Mouse (Mus musculus) monocyte, adult 5-6 weeks (primary cell): ENCODE data around the gene Cln3. TPM values are rescaled to one million over a fixed set of nuclear protein-coding genes. Genes with fewer than 3 reads are reported as not detected.

Experiments
- ATAC-seq: fragments of 153-309, 156-312 bp; replicated peaks from 2 replicates; pipeline ENCODE4 v1.8.0; 2017; ENCODE audit warnings: mild to moderate bottlenecking; ENCODE audit not compliant: low TSS enrichment, insufficient number of reproducible peaks, severe bottlenecking, poor library complexity, low FRiP score
- total RNA-seq: library from RNA; stranded (forward); fragments of 200-1000, 200-491, 200-594 nt; gene quantifications from 3 replicates; pipeline ENCODE4 v1.2.3, GENCODE M21; 2017

Cln3 gene
- total RNA-seq, 1 experiment from 2014 or later = 74.9 TPM

DNA sequence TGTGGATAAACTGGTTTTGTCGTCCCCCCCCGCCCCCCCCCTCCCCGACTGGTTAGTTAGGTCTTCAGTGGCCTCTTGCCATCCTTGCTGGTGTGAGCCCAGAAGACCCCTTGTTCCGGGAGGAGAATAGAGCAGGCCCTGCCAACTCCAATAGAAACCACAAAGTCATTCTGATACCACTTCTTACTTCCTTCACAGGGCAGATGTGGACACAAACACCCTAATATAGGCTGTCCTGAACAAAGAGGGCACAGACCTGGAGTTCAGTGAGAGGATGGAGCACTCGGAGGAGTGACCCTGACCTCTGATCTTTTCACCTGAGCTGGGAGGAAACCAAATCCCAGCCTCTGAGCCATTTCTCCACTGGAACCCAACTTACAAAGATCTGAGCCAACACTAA lies 16.3 kb upstream of the Cln3 start:
- ATAC-seq = 0 out of 2 replicates have a peak, but pooled peaks have one; percentile 29

DNA sequence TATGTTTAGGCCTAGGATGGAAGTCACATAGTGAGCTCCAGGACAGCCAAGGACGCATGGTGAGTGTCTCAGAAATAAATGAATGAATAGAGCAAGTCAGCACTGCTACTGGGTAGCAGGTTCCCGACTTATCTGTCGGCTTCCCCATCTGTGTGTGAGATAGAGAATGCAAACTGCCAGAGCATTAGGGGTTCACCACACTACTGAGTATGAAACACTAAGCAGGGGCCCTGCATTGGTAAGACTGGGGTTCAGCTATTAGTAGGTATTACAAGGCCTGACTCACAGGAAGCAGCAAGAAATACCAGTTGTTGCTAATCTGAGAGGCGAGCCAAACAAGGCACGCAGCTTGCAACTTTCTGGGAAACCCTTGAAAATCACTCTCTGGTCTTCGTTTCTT lies 13.3 kb upstream of the Cln3 start:
- ATAC-seq = no peak

DNA sequence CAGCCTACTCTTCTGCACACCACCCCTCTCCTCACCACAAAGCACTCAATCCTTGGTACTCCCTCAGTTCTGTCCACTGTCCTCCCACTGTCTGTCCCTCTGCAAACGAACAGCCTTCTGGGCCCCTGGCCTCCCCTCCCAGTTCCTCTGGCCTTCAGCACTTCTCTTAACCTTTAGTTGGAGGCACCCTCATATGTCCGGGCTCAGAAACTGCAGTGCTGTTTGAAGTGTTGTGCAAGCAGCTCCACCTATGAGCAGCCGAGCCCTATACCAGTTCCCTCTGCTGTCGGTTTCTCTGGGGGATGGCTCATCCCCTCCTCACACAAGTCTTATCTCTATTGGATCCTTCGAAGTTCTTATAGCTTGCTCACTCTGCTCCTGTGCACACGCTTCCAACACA lies 10.8 kb upstream of the Cln3 start:
- peak; percentile 69 for ATAC-seq

DNA sequence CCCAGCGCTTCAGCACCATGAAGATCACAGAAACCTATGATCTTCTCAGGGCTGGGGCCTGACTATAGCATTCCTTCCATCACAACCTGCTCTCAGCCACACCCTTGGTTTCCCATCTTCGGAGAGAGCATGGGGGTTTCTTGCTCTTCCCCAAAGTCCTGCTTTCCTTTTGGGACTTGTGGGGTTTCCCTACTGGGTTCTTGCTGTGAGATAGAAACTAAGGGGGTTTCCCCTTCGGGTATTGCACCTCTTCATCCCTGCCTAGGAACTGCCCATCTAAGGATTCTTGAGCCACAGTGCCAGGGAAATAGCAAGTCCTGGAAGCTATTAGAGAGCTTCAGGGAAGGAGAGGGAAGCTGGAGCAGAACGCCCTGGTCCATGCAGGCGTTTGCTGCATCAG lies 10.3 kb upstream of the Cln3 start:
- no peak for ATAC-seq

DNA sequence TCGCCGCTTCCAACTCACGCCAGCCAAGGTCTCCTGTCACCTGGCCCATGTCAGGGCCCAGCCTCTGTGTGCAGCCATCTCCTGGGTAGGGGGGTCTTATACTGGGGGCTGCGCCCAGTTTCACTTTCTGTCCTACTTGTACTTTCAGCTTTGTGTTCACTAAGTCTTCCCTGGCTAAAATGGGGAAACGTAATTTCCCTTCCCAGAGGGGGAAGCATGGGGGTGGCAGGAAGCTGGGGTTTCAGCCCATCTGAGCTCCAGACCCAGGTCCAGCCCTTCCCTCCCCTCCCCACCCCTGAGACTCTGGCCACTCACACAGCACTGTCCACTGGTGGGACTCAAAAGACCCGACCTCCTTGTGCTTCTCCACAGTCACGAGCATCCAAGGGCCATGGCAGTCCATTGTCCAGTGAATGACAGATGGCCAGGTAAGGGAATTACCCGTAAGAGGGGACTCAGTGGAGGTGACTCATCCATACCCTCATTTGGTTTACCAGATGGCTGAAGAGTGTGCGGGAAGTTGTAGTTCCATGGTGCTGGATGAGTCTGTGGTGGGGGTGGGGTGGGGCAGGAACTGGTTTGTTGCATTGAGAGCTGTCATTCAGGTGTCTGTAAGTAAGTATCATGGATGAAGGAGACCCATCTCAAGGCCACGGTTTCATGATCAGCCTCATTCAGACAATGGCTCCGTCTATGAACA lies 9.4 kb upstream of the Cln3 start, which contains the start of gene Il27:
Il27 (minus strand) TSS at position 80 of the 700 bp plus-strand sequence.
- ATAC-seq = no peak

DNA sequence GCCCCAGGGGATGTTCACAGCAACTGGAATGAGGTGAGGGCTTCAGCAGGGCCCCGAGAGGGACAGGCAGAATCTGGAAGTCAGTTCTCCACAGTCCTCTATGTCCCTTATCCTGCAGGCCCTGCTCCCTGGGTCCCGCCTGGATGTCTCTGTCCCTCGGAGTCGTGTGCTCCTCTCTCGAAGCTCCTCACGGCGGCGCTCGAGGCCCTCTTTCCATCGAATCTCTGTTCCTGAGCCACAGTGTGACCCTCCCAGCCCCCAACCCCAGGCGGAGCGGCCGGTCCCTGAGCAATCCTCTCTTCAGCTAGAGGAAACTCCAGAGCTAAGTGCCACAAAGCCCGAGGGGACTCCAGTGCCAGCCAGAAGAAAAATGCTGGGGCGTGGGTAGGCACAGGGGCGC lies 2.2 kb upstream of the Cln3 start:
- no peak for ATAC-seq

DNA sequence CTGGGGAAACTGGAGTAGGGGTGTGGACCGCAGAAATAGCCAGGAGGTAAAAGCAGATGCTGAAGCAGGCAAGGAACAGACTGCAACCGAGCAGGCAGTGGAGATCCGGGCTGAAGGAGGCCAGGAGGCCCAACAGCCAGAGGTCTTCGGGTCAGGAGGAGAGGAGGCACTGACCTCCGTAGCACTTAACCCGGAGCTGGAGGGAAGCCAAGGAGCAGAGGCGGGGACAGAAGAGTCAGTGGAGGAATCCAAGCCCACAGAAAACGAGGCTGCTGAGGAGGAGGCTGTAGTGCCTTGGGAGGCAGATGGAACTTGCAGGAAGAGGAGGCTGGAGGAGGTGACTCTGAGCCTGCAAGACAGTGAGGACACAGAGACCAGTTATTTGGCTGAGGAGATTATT lies 1.2 kb upstream of the Cln3 start:
- no peak for ATAC-seq

DNA sequence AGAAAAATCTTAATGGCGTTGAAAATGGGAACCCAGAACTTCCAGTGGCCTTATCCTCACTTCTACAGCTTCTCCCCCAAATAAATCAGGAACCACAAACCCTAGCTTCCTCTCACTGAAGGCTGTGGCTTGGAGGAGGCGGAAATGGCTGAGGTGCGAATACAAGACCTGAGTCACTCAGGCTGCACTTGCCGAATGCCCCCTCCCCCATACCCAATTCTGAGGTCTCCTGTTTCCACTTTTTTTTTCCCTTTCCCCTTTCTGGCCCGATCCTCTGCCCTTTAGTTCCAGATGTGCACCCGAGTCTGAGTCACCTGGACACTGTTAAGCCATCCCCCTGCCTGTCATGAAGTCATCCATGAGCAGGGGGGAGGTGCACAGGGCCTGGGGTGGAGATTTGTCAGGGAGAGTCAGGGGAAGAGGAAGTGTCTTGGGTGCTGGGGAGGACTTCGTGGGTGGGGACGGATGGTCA lies 1.1 kb downstream of the Cln3 start, which contains the start of gene Apobr:
Apobr (plus strand) TSS at position 437 of the 472 bp plus-strand sequence.
- ATAC-seq = peak; percentile 75

DNA sequence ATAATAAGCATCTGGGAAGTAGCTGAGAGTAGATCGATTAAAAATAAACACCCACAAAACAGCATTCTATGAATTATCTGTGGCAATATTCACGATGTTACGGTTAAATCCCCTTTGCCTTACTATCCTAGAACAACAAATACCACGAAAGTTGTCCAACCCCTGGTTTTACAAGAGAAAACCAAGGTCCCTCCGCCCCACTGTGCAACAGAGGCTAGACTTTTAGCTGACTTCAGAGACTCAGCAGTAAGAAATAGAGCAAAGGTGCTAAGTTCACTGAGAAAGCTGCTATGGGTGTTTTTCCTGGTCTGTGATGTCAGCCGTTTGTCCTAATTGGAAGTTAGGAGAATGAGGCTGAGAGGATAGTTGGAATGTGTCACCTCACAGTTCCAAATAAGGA lies 1.9 kb downstream of the Cln3 start:
- ATAC-seq = no peak

DNA sequence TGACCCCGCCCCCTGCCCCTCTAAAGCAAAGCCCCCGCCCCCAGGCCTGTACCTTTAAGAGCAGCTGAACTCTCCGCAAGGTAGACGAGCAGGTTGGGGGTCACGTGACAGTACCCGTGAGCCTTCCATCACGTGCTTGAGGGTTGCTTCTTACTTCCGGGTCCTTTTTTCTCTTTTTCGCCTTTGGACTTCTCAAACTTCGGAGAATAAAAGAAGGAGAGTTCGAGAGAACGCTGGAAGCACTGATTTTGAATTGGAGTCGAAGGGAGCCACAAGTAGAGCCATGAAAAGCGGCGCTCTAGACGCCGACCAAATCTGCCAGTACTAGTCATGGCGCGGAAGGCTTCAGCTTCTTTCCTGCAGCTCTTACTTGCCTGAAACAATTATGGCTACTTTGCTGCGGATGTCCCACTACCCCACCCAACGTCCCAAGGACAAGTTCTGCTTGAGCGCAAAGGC lies 2.3 kb downstream of the Cln3 start:
- peak; percentile 54 for ATAC-seq

DNA sequence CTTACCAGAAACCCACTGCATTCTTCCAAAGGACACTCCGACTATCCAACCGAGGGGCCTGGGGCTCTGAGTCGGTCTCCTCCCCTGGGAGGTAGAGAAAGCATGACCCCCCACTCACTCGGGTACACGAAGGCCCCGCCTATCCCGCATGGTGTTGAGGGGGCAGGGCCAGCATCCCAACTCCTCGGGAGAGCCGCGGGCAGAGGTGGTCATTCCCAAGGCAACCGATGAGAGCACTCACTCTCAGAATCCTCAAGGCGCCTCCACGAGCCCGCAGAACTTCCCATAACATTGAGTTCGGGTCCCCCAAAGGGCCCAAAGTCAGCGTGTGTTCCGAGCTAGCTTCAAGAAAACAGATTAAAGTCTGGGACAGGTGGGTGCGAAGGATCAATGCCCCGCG lies 2.9 kb downstream of the Cln3 start:
- no peak for ATAC-seq

DNA sequence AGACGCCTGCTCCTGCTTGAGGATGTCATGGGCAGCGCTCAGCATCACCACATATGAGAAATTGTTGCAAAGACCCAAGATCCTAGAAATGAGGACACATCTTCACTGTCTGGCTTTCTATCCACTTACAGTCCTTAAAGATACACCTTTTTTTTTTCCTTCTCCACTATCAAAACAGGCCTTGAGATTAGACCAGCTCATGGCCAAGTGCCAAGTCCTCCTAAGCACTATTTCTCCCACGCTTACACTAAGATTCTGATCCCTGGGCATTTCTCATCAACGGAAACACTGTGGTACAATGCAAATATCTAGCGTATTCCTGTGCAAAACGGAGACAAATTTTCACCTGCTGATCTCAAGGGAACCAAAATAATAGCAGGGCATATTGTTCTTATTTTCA lies 4.0 kb downstream of the Cln3 start:
- ATAC-seq = no peak

DNA sequence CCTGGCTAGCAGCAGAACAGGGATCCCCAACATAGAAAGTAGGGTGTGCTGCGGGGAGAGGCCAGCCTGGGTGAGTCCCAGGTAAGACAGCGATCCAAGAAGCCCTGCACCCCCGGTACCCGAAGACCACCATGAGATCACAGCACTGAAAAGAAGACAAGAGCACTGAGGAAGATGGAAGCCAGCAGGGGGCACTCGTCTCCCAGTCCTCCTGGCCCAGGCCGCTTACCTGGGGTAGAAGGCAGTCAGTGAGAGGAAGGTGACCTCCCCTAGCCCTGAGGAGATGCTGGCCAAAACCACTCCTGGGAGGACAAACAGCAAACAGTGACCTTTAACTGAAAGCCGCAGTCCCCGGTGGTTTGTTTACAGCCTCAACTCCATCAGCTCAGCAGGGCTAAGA lies 6.4 kb downstream of the Cln3 start:
- ATAC-seq = no peak

DNA sequence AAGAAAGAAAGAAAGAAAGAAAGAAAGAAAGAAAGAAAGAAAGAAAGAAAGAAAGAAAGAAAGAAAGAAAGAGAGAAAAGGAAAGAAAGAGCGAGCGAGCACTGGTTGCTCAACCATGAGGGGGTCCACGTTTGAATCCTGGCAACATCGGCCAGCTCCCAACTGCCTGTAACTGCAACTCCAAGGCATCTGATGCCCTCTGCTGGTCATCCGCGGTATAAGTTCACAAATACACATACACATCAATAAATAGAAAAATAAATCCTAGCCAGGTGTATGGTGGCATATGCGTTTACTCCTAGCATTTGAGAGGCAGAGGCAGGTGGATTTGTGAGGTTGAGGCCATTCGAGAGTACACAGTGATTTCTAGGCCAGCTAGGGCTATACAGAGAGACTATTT lies 8.7 kb downstream of the Cln3 start:
- ATAC-seq = 0 out of 2 replicates have a peak, but pooled peaks have one; percentile 28

DNA sequence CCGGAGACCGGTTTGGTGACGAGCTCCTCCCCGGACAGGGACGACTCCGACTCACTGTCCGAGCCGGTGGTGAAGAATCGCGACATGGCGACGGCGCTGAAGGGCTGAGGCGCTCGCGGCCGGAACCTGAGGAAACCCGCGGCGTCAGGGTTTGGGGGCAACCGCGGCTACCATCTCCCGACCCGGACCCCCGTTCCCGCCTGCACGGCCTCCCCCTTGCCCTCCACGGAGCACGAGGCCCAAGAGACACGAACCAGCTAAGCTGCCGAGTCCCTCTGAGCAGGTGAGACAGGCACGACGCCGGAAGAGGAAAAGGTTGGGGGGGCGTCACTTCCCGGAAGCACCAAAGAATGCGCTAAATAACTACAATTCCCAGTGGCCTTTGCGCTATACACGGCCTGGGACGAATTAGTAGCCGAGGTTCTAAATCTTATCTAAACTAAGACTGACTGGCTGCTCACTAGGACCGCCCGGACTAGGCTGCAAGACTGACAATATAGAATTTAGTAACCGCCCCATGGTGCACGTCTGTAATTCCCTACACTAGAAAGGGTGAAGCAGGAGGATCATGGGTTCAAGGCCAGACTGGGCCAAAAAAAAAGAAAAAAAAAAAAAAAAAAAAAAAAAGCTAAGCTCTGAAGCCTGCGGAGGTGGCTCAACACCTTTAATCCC lies 19.4 kb downstream of the Cln3 start, which contains the start of gene Eif3c:
Eif3c (minus strand) TSS at position 318 of the 672 bp plus-strand sequence.
- peak; percentile 95 for ATAC-seq

DNA sequence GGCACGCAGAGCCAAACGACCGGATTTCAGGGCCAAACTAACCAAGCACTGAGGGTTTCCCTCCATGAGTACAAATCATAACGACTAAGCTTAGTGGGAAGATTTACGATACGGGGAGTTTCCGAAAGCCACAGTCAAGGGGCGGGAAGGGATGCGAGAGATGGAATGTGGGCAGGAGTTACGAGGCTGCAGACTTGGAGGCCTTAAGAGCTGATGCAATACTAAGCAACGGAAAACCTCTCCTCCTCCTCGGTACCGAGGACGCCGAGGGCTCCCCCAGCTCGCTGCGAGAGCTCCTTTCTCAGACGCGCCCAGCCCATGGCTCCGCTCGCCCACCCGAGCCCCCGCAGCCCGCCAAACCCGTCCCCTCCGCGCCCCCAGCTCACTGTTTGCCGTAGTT lies 19.9 kb downstream of the Cln3 start:
- peak; percentile 29; the same call in 1 of the 2 replicates for ATAC-seq

DNA sequence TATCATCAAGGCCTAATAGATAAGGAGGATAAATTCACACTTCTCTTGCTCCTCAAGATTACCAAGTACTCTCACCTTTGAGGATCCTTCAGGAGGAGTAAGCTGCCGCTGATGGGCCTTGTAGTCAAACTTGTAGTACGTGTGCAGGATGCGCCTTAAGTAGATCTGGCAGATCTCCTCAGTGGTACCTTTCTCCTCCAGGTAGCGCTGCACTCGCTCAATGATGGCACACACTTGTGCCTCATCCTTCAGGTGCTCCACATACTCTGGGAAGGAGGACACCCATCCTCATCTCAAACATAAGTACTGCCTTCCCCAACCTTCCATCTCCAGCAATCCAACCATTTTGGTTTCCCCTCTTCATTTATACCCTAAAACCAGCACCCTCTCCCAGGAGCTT lies 29.0 kb downstream of the Cln3 start:
- no peak for ATAC-seq

DNA sequence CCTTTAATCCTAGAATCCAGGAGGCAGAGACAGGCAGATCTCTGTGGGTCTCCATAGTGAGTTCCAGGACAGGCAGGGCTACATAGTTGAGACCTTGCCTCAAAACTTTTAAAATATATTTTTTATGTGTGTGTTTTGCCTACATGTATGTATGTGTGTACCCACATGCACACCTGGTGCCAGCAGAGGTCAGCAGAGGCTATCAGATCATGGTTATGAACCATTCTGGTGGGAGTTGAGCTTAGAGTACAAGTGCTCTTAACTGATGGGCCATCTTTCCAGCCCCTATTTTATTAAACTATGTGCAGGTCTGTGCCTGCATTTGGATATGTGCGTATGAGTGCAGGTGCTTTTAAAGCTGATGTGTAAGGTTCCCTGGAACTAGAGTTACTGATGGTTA lies 30.8 kb downstream of the Cln3 start:
- ATAC-seq = 0 out of 2 replicates have a peak, but pooled peaks have one; percentile 63

DNA sequence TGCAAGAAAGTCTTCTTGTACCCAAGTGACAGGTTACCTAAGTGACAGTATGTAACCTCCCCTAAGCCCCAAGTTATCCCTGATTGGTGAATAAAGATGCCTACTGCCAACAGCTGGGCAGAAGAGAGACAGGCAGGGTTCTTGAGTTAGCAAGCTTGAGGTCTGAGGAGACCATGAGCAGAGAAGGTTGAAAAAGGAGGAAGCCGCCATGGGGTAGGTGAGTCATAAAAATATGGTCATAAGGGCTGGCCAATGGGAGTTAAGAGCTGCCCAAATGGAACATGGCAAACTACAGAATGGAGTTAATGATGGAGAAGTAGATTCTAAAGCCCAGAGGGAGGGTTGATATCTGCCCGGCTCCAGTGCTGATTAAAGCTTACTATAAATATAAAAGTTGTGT lies 40.0 kb downstream of the Cln3 start:
- no peak for ATAC-seq

DNA sequence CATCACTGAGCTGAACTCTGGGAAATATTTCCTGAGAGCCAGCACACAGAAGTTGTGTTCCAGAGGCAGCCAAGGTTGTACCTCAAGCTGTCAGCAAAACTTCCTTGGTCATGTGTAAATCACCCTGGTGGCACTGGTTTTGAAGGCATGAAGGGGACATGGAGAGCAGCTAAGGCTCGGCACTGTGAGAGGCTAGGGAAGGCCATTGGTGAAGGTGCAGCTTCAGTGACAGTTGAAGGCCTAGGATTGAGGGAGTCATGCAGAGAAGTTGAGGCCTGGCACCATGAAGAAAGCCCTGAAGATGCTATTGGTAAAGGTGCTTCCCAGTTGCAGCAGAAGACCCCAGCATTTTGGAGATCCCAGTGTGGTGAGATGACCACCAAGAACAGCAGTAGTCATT lies 44.0 kb downstream of the Cln3 start:
- no peak for ATAC-seq
